Mouse (Mus musculus) kidney, adult 2 months (tissue): ENCODE results near the gene Trnp1. TPM values are rescaled to one million over a fixed set of nuclear protein-coding genes. Genes with fewer than 3 reads are reported as not detected.

ENCODE experiments used
- DNase-seq: peaks from one replicate; pipeline ENCODE4 v3.0.0; 2021
- H3K27ac ChIP-seq: fragments of 200-500 bp; 2 replicates; pipeline ENCODE4 v1.5.1; 2012; ENCODE audit warnings: low read depth, low read length, control low read depth, inconsistent platforms; ENCODE audit not compliant: insufficient read depth
- H3K27me3 ChIP-seq: fragments of 200-500 bp; replicated peaks from 2 replicates; pipeline ENCODE4 v1.6.1; 2012; ENCODE audit warnings: mild to moderate bottlenecking, moderate library complexity, low read length, inconsistent platforms; ENCODE audit not compliant: control insufficient read depth, insufficient read depth
- H3K36me3 ChIP-seq: fragments of 200-500 bp; 2 replicates; pipeline ENCODE4 v1.6.1; 2012; ENCODE audit warnings: mild to moderate bottlenecking, moderate library complexity, low read length, inconsistent platforms; ENCODE audit not compliant: control insufficient read depth, insufficient read depth
- H3K4me1 ChIP-seq: fragments of 200-500 bp; 2 replicates; pipeline ENCODE4 v1.6.1; 2011; ENCODE audit warnings: low read length; ENCODE audit not compliant: control insufficient read depth, insufficient read depth
- H3K4me3 ChIP-seq: fragments of 200-500 bp; 2 replicates; pipeline ENCODE4 v1.5.1; 2011; ENCODE audit warnings: mild to moderate bottlenecking, low read depth, low read length, control low read depth; ENCODE audit not compliant: insufficient read depth
- CTCF ChIP-seq: fragments of 200-500 bp; conservative IDR thresholded peaks from 2 replicates; pipeline ENCODE4 v1.5.1; 2011; ENCODE audit warnings: low read depth, mild to moderate bottlenecking, control low read depth, low read length, moderate library complexity, mixed read lengths; ENCODE audit not compliant: insufficient read depth, insufficient read length
- POLR2A ChIP-seq: fragments of 200-500 bp; IDR thresholded peaks from one replicate; pipeline ENCODE4 v1.6.1; 2011; ENCODE audit warnings: low read depth, low read length, control low read depth
- WGBS: fragments of 180-500 bp; shearing (Covaris S2); methylation state at CpG from one replicate; pipeline ENCODE4 v1.1.7; 2018; 5-methylcytosine and 5-hydroxymethylcytosine counted together
- polyA plus RNA-seq: library from polyadenylated mRNA; depleted of rRNA; stranded (reverse); fragments of >200 nt; gene quantifications from 2 replicates; pipeline ENCODE4 v1.2.3, GENCODE M21; 2012

Trnp1 gene
- polyA plus RNA-seq, 1 experiment, result 0.97 TPM

GRCm38 (mm10) chr4:133494432-133494831 is 3.9 kb downstream of the Trnp1 start:
- Histone ChIP-seq H3K4me3 (peak overlapping the region; percentile 44), H3K36me3 (no peaks in the 10 kb centered on the region), H3K27ac (peak overlapping the region; percentile 79), H3K27me3 (no peaks in the 10 kb centered on the region; the same call in 1 of the 2 replicates), H3K4me1 (peaks cover 6% of the 10 kb centered on the region; the same call in 1 of the 2 replicates)
- DNase-seq, result peak; percentile 94
- under 1% methylated on average over 12 of the region's 12 CpGs for WGBS
- TF ChIP-seq POLR2A (no peak), CTCF (peak; percentile 87)

- H3K4me1 ChIP-seq, result peaks cover 6% of the 10 kb centered on the region; the same call in 1 of the 2 replicates
- H3K4me3 ChIP-seq, result peak overlapping the region; percentile 44
- H3K36me3 ChIP-seq, result no peaks in the 10 kb centered on the region
- no peak for TF ChIP-seq POLR2A
- TF ChIP-seq CTCF, result no peak
- H3K27me3 ChIP-seq, result no peaks in the 10 kb centered on the region; the same call in 1 of the 2 replicates
- 10% methylated on average over 11 of the region's 12 CpGs for WGBS
- peak; percentile 41 for DNase-seq
- H3K27ac ChIP-seq, result peak overlapping the region; percentile 79
Observed at GRCm38 (mm10) chr4:133493895-133494294, 4.5 kb downstream of the Trnp1 start.

GRCm38 (mm10) chr4:133491800-133492199 is 6.5 kb downstream of the Trnp1 start:
- Histone ChIP-seq H3K27me3 (no peaks in the 10 kb centered on the region), H3K4me1 (peaks cover 6% of the 10 kb centered on the region; the same call in 1 of the 2 replicates), H3K36me3 (no peaks in the 10 kb centered on the region), H3K4me3 (no peak overlapping the region), H3K27ac (no peak overlapping the region)
- 41% methylated on average over 10 of the region's 10 CpGs for WGBS
- peak; percentile 44 for DNase-seq
- no peak for TF ChIP-seq POLR2A
- no peak for TF ChIP-seq CTCF

GRCm38 (mm10) chr4:133489489-133490245 is 8.7 kb downstream of the Trnp1 start:
- Histone ChIP-seq H3K36me3 (no peaks in the 10 kb centered on the region), H3K27ac (peak overlapping the region; percentile 7; the same call in 1 of the 2 replicates), H3K4me1 (peaks cover 6% of the 10 kb centered on the region; the same call in 1 of the 2 replicates), H3K27me3 (no peaks in the 10 kb centered on the region), H3K4me3 (no peak overlapping the region)
- TF ChIP-seq CTCF, result no peak
- no peak for TF ChIP-seq POLR2A
- 65% methylated on average over 4 of the region's 4 CpGs for WGBS
- DNase-seq, result no peak

GRCm38 (mm10) chr4:133488619-133489392 is 9.5 kb downstream of the Trnp1 start:
- Histone ChIP-seq H3K27me3 (no peaks in the 10 kb centered on the region), H3K4me1 (peaks cover 6% of the 10 kb centered on the region; the same call in 1 of the 2 replicates), H3K27ac (peak overlapping the region; percentile 7), H3K4me3 (no peak overlapping the region), H3K36me3 (no peaks in the 10 kb centered on the region)
- no peak for TF ChIP-seq POLR2A
- TF ChIP-seq CTCF, result no peak
- WGBS, result 66% methylated on average over 20 of the region's 20 CpGs
- peak; percentile 42 for DNase-seq

GRCm38 (mm10) chr4:133486673-133487357 is 11.5 kb downstream of the Trnp1 start:
- Histone ChIP-seq H3K36me3 (no peaks in the 10 kb centered on the region), H3K4me1 (peaks cover 5% of the 10 kb centered on the region; the same call in 1 of the 2 replicates), H3K27ac (no peak overlapping the region), H3K27me3 (no peaks in the 10 kb centered on the region), H3K4me3 (no peak overlapping the region)
- WGBS, result 92% methylated on average over 26 of the region's 26 CpGs
- TF ChIP-seq POLR2A, result no peak
- no peak for TF ChIP-seq CTCF
- DNase-seq, result no peak
